ENCODE assay signal across 19 mouse cellular contexts in genomic region chr17:36309293-36309692, GRCm38 (mm10). TPM values are rescaled to one million over a fixed set of nuclear protein-coding genes. Genes with fewer than 3 reads are reported as not detected.
A peak's percentile ranks its signal among the peaks of the same experiment; 100 is the strongest.
DNase-seq lines count a peak whose midpoint lies in the region; ATAC-seq lines count a peak whose summit lies in the region.
"Had no signal": no experiment of that assay in that cellular context is flagged by ENCODE, and none has a peak within 500 bp of the region (broad histone marks: within the 10 kb centered on the region; RNA-seq: fewer than 3 reads in every experiment).

No protein-coding gene starts in this region.

- 29% methylated on average over 1 of the region's 1 CpGs for WGBS in forebrain, embryonic 14.5 days
- 39% methylated on average over 1 of the region's 1 CpGs for WGBS in forebrain, embryonic 13.5 days
- 47% methylated on average over 1 of the region's 1 CpGs for WGBS in hindbrain, embryonic 15.5 days
- WGBS in hindbrain, embryonic 12.5 days = 44% methylated on average over 1 of the region's 1 CpGs
- 42% methylated on average over 1 of the region's 1 CpGs for WGBS in midbrain, embryonic 16.5 days
- 19% methylated on average over 1 of the region's 1 CpGs for WGBS in kidney, embryonic 14.5 days

- H3K4me3 ChIP-seq in forebrain, embryonic 14.5 days (ENCODE audit: low read depth, low read length) = no peak overlapping the region
- H3K4me3 ChIP-seq in forebrain, embryonic 13.5 days = no peak overlapping the region
- H3K4me3 ChIP-seq in hindbrain, embryonic 15.5 days = no peak overlapping the region
- no peak overlapping the region for H3K4me3 ChIP-seq in hindbrain, embryonic 12.5 days
- no peak overlapping the region for H3K4me3 ChIP-seq in midbrain, embryonic 16.5 days (ENCODE audit: low read depth, low read length)
- H3K4me3 ChIP-seq in kidney, embryonic 14.5 days (ENCODE audit: low read length) = no peak overlapping the region
- H3K4me3 ChIP-seq: embryonic facial prominence, embryonic 12.5 days; heart, embryonic 13.5 days had no signal

- H3K36me3 ChIP-seq in forebrain, embryonic 14.5 days (ENCODE audit: control insufficient read depth, insufficient read depth, low read length) = no peaks in the 10 kb centered on the region
- no peaks in the 10 kb centered on the region for H3K36me3 ChIP-seq in forebrain, embryonic 13.5 days (ENCODE audit: poor library complexity, severe bottlenecking)
- no peaks in the 10 kb centered on the region for H3K36me3 ChIP-seq in hindbrain, embryonic 15.5 days
- no peaks in the 10 kb centered on the region for H3K36me3 ChIP-seq in hindbrain, embryonic 12.5 days
- H3K36me3 ChIP-seq in midbrain, embryonic 16.5 days (ENCODE audit: control insufficient read depth, insufficient read depth, low read length) = no peaks in the 10 kb centered on the region
- no peaks in the 10 kb centered on the region for H3K36me3 ChIP-seq in kidney, embryonic 14.5 days (ENCODE audit: control insufficient read depth, insufficient read depth, low read length)
- H3K36me3 ChIP-seq: embryonic facial prominence, embryonic 12.5 days; heart, embryonic 13.5 days had no signal

- no peak overlapping the region for H3K9ac ChIP-seq in forebrain, embryonic 14.5 days (ENCODE audit: low read length)
- no peak overlapping the region for H3K9ac ChIP-seq in forebrain, embryonic 13.5 days
- no peak overlapping the region for H3K9ac ChIP-seq in hindbrain, embryonic 15.5 days
- no peak overlapping the region for H3K9ac ChIP-seq in hindbrain, embryonic 12.5 days
- H3K9ac ChIP-seq in midbrain, embryonic 16.5 days (ENCODE audit: low read depth, low read length) = no peak overlapping the region
- H3K9ac ChIP-seq in kidney, embryonic 14.5 days (ENCODE audit: low read depth, low read length) = no peak overlapping the region
- H3K9ac ChIP-seq: embryonic facial prominence, embryonic 12.5 days; heart, embryonic 13.5 days had no signal

- DNase-seq in forebrain, embryonic 14.5 days (ENCODE audit: low spot score) = no peak
- DNase-seq in brain, adult 2 months (ENCODE audit: low read depth, low spot score) = peak; percentile 7

- no peaks in the 10 kb centered on the region for H3K4me1 ChIP-seq in forebrain, embryonic 14.5 days (ENCODE audit: control insufficient read depth, insufficient read depth, low read length)
- no peaks in the 10 kb centered on the region for H3K4me1 ChIP-seq in forebrain, embryonic 13.5 days
- 0 out of 2 replicates have a peak, but pooled peaks cover 2% of the 10 kb centered on the region for H3K4me1 ChIP-seq in hindbrain, embryonic 15.5 days (replicated peaks)
- H3K4me1 ChIP-seq in hindbrain, embryonic 12.5 days = no peaks in the 10 kb centered on the region
- H3K4me1 ChIP-seq in midbrain, embryonic 16.5 days (ENCODE audit: control insufficient read depth, insufficient read depth, low read length) = no peaks in the 10 kb centered on the region
- no peaks in the 10 kb centered on the region for H3K4me1 ChIP-seq in kidney, embryonic 14.5 days (ENCODE audit: control insufficient read depth, insufficient read depth, low read length)
- H3K4me1 ChIP-seq: embryonic facial prominence, embryonic 12.5 days; heart, embryonic 13.5 days had no signal

- H3K4me2 ChIP-seq in forebrain, embryonic 14.5 days (ENCODE audit: low read length) = no peak overlapping the region
- no peak overlapping the region for H3K4me2 ChIP-seq in forebrain, embryonic 13.5 days
- H3K4me2 ChIP-seq in hindbrain, embryonic 15.5 days = peak overlapping the region; percentile 38
- H3K4me2 ChIP-seq in hindbrain, embryonic 12.5 days (replicated peaks) = no peak overlapping the region
- peak overlapping the region; percentile 39 for H3K4me2 ChIP-seq in midbrain, embryonic 16.5 days (ENCODE audit: low read length)
- no peak overlapping the region for H3K4me2 ChIP-seq in kidney, embryonic 14.5 days (replicated peaks; ENCODE audit: low read depth, low read length)
- H3K4me2 ChIP-seq: embryonic facial prominence, embryonic 12.5 days; heart, embryonic 13.5 days had no signal

- 0 out of 2 replicates have a peak, but pooled peaks have one; percentile 20 for ATAC-seq in forebrain, embryonic 14.5 days
- no peak for ATAC-seq in forebrain, embryonic 13.5 days
- peak; percentile 71 for ATAC-seq in hindbrain, embryonic 15.5 days (ENCODE audit: low FRiP score, low read depth)
- ATAC-seq in hindbrain, embryonic 12.5 days (ENCODE audit: low FRiP score) = no peak
- no peak for ATAC-seq in midbrain, embryonic 16.5 days
- ATAC-seq in kidney, embryonic 14.5 days (ENCODE audit: low FRiP score, low TSS enrichment) = no peak
- ATAC-seq in megakaryocyte progenitor cell, adult 5-6 weeks (replicated peaks; ENCODE audit: poor library complexity) = no peak

- no peak overlapping the region for H3K27ac ChIP-seq in forebrain, embryonic 14.5 days (ENCODE audit: low read depth, low read length)
- H3K27ac ChIP-seq in forebrain, embryonic 13.5 days = no peak overlapping the region
- H3K27ac ChIP-seq in hindbrain, embryonic 15.5 days (replicated peaks) = peak overlapping the region; percentile 42; the same call in 1 of the 2 replicates
- H3K27ac ChIP-seq in hindbrain, embryonic 12.5 days = no peak overlapping the region
- no peak overlapping the region for H3K27ac ChIP-seq in midbrain, embryonic 16.5 days (ENCODE audit: low read length)
- H3K27ac ChIP-seq in kidney, embryonic 14.5 days (ENCODE audit: low read depth, low read length) = no peak overlapping the region
- H3K27ac ChIP-seq: embryonic facial prominence, embryonic 12.5 days; heart, embryonic 13.5 days had no signal

- H3K9me3 ChIP-seq in forebrain, embryonic 14.5 days (replicated peaks; ENCODE audit: control insufficient read depth, low read length) = no peaks in the 10 kb centered on the region
- no peaks in the 10 kb centered on the region for H3K9me3 ChIP-seq in forebrain, embryonic 13.5 days (replicated peaks)
- H3K9me3 ChIP-seq in hindbrain, embryonic 15.5 days = no peaks in the 10 kb centered on the region
- H3K9me3 ChIP-seq in hindbrain, embryonic 12.5 days (replicated peaks) = no peaks in the 10 kb centered on the region
- no peaks in the 10 kb centered on the region for H3K9me3 ChIP-seq in midbrain, embryonic 16.5 days (replicated peaks; ENCODE audit: control insufficient read depth, low read length, poor library complexity, severe bottlenecking)
- no peaks in the 10 kb centered on the region for H3K9me3 ChIP-seq in kidney, embryonic 14.5 days (ENCODE audit: control insufficient read depth, low read length)
- H3K9me3 ChIP-seq: embryonic facial prominence, embryonic 12.5 days; heart, embryonic 13.5 days had no signal

- H3K27me3 ChIP-seq in forebrain, embryonic 14.5 days (replicated peaks; ENCODE audit: control insufficient read depth, insufficient read depth, low read length) = no peaks in the 10 kb centered on the region
- H3K27me3 ChIP-seq in forebrain, embryonic 13.5 days = no peaks in the 10 kb centered on the region
- no peaks in the 10 kb centered on the region for H3K27me3 ChIP-seq in hindbrain, embryonic 15.5 days
- H3K27me3 ChIP-seq in hindbrain, embryonic 12.5 days = no peaks in the 10 kb centered on the region
- H3K27me3 ChIP-seq in midbrain, embryonic 16.5 days (ENCODE audit: control insufficient read depth, insufficient read depth, low read depth, low read length) = no peaks in the 10 kb centered on the region
- H3K27me3 ChIP-seq in kidney, embryonic 14.5 days (ENCODE audit: control insufficient read depth, insufficient read depth, low read length) = no peaks in the 10 kb centered on the region
- H3K27me3 ChIP-seq: embryonic facial prominence, embryonic 12.5 days; heart, embryonic 13.5 days had no signal

RNA-seq across cellular contexts. Expression of gene H2-M10.1, which starts 16.7 kb away (rescaled TPM):
- not detected in 2 replicates for polyA plus RNA-seq in forebrain, embryonic 14.5 days (2014; fragmentation: Nextera tagmentation; extraction: Ambion mirVana)
- polyA plus RNA-seq in forebrain, embryonic 13.5 days (2015; fragmentation: Nextera tagmentation; extraction: Ambion mirVana) = not detected in 2 replicates
- not detected in 2 replicates for polyA plus RNA-seq in hindbrain, embryonic 15.5 days (2015; fragmentation: Nextera tagmentation; extraction: Ambion mirVana)
- not detected in 2 replicates for polyA plus RNA-seq in hindbrain, embryonic 12.5 days (2016; fragmentation: Nextera tagmentation; extraction: Ambion mirVana)
- polyA plus RNA-seq in midbrain, embryonic 16.5 days (2015; fragmentation: Nextera tagmentation; extraction: Ambion mirVana) = not detected in 2 replicates
- not detected in 2 replicates for polyA plus RNA-seq in kidney, embryonic 14.5 days (2014; fragmentation: Nextera tagmentation; extraction: Ambion mirVana)
- not detected in 2 replicates for total RNA-seq in megakaryocyte progenitor cell, adult 5-6 weeks (2015)
- not detected in 2 replicates for total RNA-seq in megakaryocyte progenitor cell, adult 5-6 weeks (2017)
- total RNA-seq: adrenal gland, postnatal 10 days; adrenal gland, postnatal 4 days; gastrocnemius, adult 8-10 months; gastrocnemius, postnatal 36 days; heart, postnatal 36 days; MEL had no signal
- polyA plus RNA-seq: cortical plate, adult 2 months; embryonic facial prominence, embryonic 12.5 days; forebrain, embryonic 11.5 days; heart, embryonic 13.5 days; heart, postnatal 0 days had no signal

RNA-seq across cellular contexts. Expression of gene H2-M10.2, which starts 23.0 kb away (rescaled TPM):
- not detected in 2 replicates for polyA plus RNA-seq in forebrain, embryonic 14.5 days (2014; fragmentation: Nextera tagmentation; extraction: Ambion mirVana)
- not detected in 2 replicates for polyA plus RNA-seq in forebrain, embryonic 13.5 days (2015; fragmentation: Nextera tagmentation; extraction: Ambion mirVana)
- polyA plus RNA-seq in hindbrain, embryonic 15.5 days (2015; fragmentation: Nextera tagmentation; extraction: Ambion mirVana) = 0.29 TPM in 1 of 2 replicates, not detected in the other
- 0.19 TPM in 1 of 2 replicates, not detected in the other for polyA plus RNA-seq in hindbrain, embryonic 12.5 days (2016; fragmentation: Nextera tagmentation; extraction: Ambion mirVana)
- 0.25 and 0.33 TPM in 2 replicates for polyA plus RNA-seq in midbrain, embryonic 16.5 days (2015; fragmentation: Nextera tagmentation; extraction: Ambion mirVana)
- polyA plus RNA-seq in kidney, embryonic 14.5 days (2014; fragmentation: Nextera tagmentation; extraction: Ambion mirVana) = 0.19 TPM in 1 of 2 replicates, not detected in the other
- not detected in 2 replicates for total RNA-seq in megakaryocyte progenitor cell, adult 5-6 weeks (2015)
- total RNA-seq in megakaryocyte progenitor cell, adult 5-6 weeks (2017) = not detected in 2 replicates
- total RNA-seq: adrenal gland, postnatal 10 days; adrenal gland, postnatal 4 days; gastrocnemius, adult 8-10 months; gastrocnemius, postnatal 36 days; heart, postnatal 36 days; MEL had no signal
- polyA plus RNA-seq: cortical plate, adult 2 months; embryonic facial prominence, embryonic 12.5 days; heart, embryonic 13.5 days; heart, postnatal 0 days had no signal

RNA-seq across cellular contexts. Expression of gene Trim39, which starts 37.2 kb away (rescaled TPM):
- 13.3 and 15.2 TPM in 2 replicates for polyA plus RNA-seq in forebrain, embryonic 14.5 days (2014; fragmentation: Nextera tagmentation; extraction: Ambion mirVana)
- 24.5 and 25.8 TPM in 2 replicates for polyA plus RNA-seq in forebrain, embryonic 13.5 days (2015; fragmentation: Nextera tagmentation; extraction: Ambion mirVana)
- polyA plus RNA-seq in hindbrain, embryonic 15.5 days (2015; fragmentation: Nextera tagmentation; extraction: Ambion mirVana) = 24.8 and 27.1 TPM in 2 replicates
- polyA plus RNA-seq in hindbrain, embryonic 12.5 days (2016; fragmentation: Nextera tagmentation; extraction: Ambion mirVana) = 26.0 and 28.6 TPM in 2 replicates
- polyA plus RNA-seq in midbrain, embryonic 16.5 days (2015; fragmentation: Nextera tagmentation; extraction: Ambion mirVana) = 26.2 and 28.6 TPM in 2 replicates
- 11.5 and 16.7 TPM in 2 replicates for polyA plus RNA-seq in kidney, embryonic 14.5 days (2014; fragmentation: Nextera tagmentation; extraction: Ambion mirVana)
- total RNA-seq in megakaryocyte progenitor cell, adult 5-6 weeks (2015) = 13.2 and 14.1 TPM in 2 replicates
- total RNA-seq in megakaryocyte progenitor cell, adult 5-6 weeks (2017) = 15.3 and 16.3 TPM in 2 replicates

RNA-seq across cellular contexts. Expression of gene Rpp21, which starts 51.4 kb away (rescaled TPM):
- 103 and 128 TPM in 2 replicates for polyA plus RNA-seq in forebrain, embryonic 14.5 days (2014; fragmentation: Nextera tagmentation; extraction: Ambion mirVana)
- polyA plus RNA-seq in forebrain, embryonic 13.5 days (2015; fragmentation: Nextera tagmentation; extraction: Ambion mirVana) = 92.5 and 97.4 TPM in 2 replicates
- 132 and 133 TPM in 2 replicates for polyA plus RNA-seq in hindbrain, embryonic 15.5 days (2015; fragmentation: Nextera tagmentation; extraction: Ambion mirVana)
- 75.5 and 89.2 TPM in 2 replicates for polyA plus RNA-seq in hindbrain, embryonic 12.5 days (2016; fragmentation: Nextera tagmentation; extraction: Ambion mirVana)
- polyA plus RNA-seq in midbrain, embryonic 16.5 days (2015; fragmentation: Nextera tagmentation; extraction: Ambion mirVana) = 122 and 135 TPM in 2 replicates
- 120 and 163 TPM in 2 replicates for polyA plus RNA-seq in kidney, embryonic 14.5 days (2014; fragmentation: Nextera tagmentation; extraction: Ambion mirVana)
- 48.6 and 56.3 TPM in 2 replicates for total RNA-seq in megakaryocyte progenitor cell, adult 5-6 weeks (2015)
- total RNA-seq in megakaryocyte progenitor cell, adult 5-6 weeks (2017) = 25.9 and 50.6 TPM in 2 replicates

RNA-seq across cellular contexts. Expression of gene H2-M10.3, which starts 58.9 kb away (rescaled TPM):
- polyA plus RNA-seq in forebrain, embryonic 14.5 days (2014; fragmentation: Nextera tagmentation; extraction: Ambion mirVana) = not detected in 2 replicates
- polyA plus RNA-seq in forebrain, embryonic 13.5 days (2015; fragmentation: Nextera tagmentation; extraction: Ambion mirVana) = not detected in 2 replicates
- not detected in 2 replicates for polyA plus RNA-seq in hindbrain, embryonic 15.5 days (2015; fragmentation: Nextera tagmentation; extraction: Ambion mirVana)
- not detected in 2 replicates for polyA plus RNA-seq in hindbrain, embryonic 12.5 days (2016; fragmentation: Nextera tagmentation; extraction: Ambion mirVana)
- polyA plus RNA-seq in midbrain, embryonic 16.5 days (2015; fragmentation: Nextera tagmentation; extraction: Ambion mirVana) = not detected in 2 replicates
- not detected in 2 replicates for polyA plus RNA-seq in kidney, embryonic 14.5 days (2014; fragmentation: Nextera tagmentation; extraction: Ambion mirVana)
- total RNA-seq in megakaryocyte progenitor cell, adult 5-6 weeks (2015) = not detected in 2 replicates
- not detected in 2 replicates for total RNA-seq in megakaryocyte progenitor cell, adult 5-6 weeks (2017)
- total RNA-seq: adrenal gland, postnatal 10 days; adrenal gland, postnatal 4 days; gastrocnemius, adult 8-10 months; gastrocnemius, postnatal 36 days; heart, postnatal 36 days; MEL had no signal
- polyA plus RNA-seq: cortical plate, adult 2 months; embryonic facial prominence, embryonic 12.5 days; forebrain, embryonic 11.5 days; heart, embryonic 13.5 days; heart, postnatal 0 days had no signal

Comparison
In these comparisons a context has a peak if more than half of its experiments do, and no peak if none do; other contexts are left out.
1. ATAC-seq: peak in forebrain, embryonic 14.5 days (single experiment) and hindbrain, embryonic 15.5 days (single experiment); none in forebrain, embryonic 13.5 days (single experiment), hindbrain, embryonic 12.5 days (single experiment), midbrain, embryonic 16.5 days (single experiment), kidney, embryonic 14.5 days (single experiment) and megakaryocyte progenitor cell, adult 5-6 weeks (single experiment).
2. H3K4me2 ChIP-seq: peak in hindbrain, embryonic 15.5 days (single experiment) and midbrain, embryonic 16.5 days (single experiment); none in forebrain, embryonic 14.5 days (single experiment), forebrain, embryonic 13.5 days (single experiment), hindbrain, embryonic 12.5 days (single experiment) and kidney, embryonic 14.5 days (single experiment).